Mouse (Mus musculus) brain, embryonic 14.5 days (tissue): ENCODE data around the gene Camta1. TPM values are rescaled to one million over a fixed set of nuclear protein-coding genes. Genes with fewer than 3 reads are reported as not detected.
"Not testable (repeated sequence)": the region's sequence is repeated elsewhere in the genome, so short reads cannot be mapped to it uniquely, and the experiment has no call there.

Experiments
- DNase-seq: peaks from one replicate; pipeline ENCODE4 v3.0.0-alpha.2; 2011; ENCODE audit warnings: low read depth
- CTCF ChIP-seq: fragments of 200-500 bp; IDR thresholded peaks from 2 replicates; pipeline ENCODE4 v1.5.1; 2012; ENCODE audit warnings: inconsistent platforms, mild to moderate bottlenecking, moderate library complexity, borderline replicate concordance; ENCODE audit not compliant: insufficient read depth, insufficient read length; ENCODE audit errors: extremely low read depth
- POLR2A ChIP-seq: fragments of 200-500 bp; IDR thresholded peaks from 2 replicates; pipeline ENCODE4 v1.6.1; 2012; ENCODE audit warnings: mild to moderate bottlenecking, inconsistent platforms, borderline replicate concordance; ENCODE audit not compliant: poor library complexity, insufficient read depth, insufficient read length, severe bottlenecking; ENCODE audit errors: extremely low read depth
- polyA plus RNA-seq: library from polyadenylated mRNA; depleted of rRNA; stranded (reverse); fragments of >200 nt; gene quantifications from 2 replicates; pipeline ENCODE4 v1.2.3, GENCODE M21; 2012

Gene Camta1
- polyA plus RNA-seq, 1 experiment = 92.9 TPM

GRCm38 (mm10) chr4:150882632-150883031, 979.0 kb downstream of the Camta1 start:
- DNase-seq = no peak
- no peak for TF ChIP-seq CTCF
- TF ChIP-seq POLR2A = no peak

DNA sequence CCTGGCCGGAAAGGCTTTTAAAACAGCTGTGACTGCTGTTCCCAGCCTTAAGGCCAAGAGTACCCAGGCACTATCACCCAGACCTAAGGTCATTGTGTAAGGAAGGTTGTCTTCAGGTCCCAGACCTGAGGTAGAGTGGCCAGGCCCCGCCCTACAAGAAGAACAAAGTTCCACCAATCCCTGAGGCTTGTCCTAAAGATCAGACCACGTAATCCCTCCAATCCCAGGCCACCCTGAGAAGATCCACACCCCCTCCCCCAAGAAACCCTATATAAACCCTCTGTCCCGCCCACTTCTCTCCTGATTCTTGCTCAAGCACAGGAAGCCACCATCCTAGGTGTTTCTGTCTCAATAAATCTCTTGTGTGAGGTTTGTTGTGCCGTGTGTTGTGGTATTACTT, 981.3 kb downstream of the Camta1 start:
- DNase-seq = no peak
- no peak for TF ChIP-seq CTCF
- no peak for TF ChIP-seq POLR2A

DNA sequence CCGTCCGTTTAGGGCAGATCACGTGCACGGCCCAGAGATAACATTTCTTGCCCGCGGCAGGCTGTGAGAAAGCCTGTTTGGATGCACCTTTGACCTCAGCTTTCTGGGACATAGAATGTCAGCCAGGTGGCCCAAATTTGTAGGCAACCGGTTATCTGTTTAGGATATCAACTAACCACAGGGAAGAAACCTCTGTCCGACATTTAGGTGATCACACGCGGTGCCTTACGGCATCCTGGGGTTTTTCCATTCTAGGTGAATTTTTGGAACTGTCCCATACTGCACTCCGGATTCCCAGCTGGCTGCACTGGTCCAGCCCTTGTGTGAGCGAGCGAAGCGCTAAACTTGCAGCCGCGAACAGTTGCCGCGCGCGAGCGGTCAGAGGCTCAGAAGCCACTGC, 982.0 kb downstream of the Camta1 start:
- no peak for DNase-seq
- TF ChIP-seq CTCF (no peak), POLR2A (no peak)

DNA sequence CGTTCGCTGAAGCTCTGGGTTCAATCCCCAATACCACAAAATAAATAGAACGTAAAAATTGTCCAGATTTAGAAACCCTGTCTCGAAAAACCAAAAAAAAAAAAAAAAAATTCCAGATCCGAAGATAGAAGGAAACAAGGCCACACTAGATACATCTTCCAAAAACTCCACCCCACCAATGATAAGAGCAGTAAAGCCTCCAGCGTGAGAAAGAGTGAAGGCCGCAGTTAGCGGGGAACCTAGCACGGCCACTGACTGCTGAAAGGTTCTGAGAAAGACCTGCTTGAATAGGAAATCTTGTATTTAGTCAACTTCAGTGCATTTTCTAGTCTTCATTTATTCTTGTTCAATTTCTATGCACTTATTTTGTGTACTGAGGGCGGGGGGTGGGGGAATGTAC, 986.3 kb downstream of the Camta1 start:
- no peak for DNase-seq
- TF ChIP-seq POLR2A = no peak
- no peak for TF ChIP-seq CTCF

GRCm38 (mm10) chr4:150874416-150874815, 987.3 kb downstream of the Camta1 start:
- not testable (repeated sequence) for DNase-seq

- DNase-seq = no peak
- TF ChIP-seq CTCF (no peak), POLR2A (no peak)
Measured at GRCm38 (mm10) chr4:150872681-150873080, 989.0 kb downstream of the Camta1 start.

- DNase-seq = peak; percentile 39
- TF ChIP-seq POLR2A (no peak), CTCF (no peak)
Measured at GRCm38 (mm10) chr4:150872139-150872651, 989.5 kb downstream of the Camta1 start.

GRCm38 (mm10) chr4:150871392-150872138, 990.1 kb downstream of the Camta1 start:
- peak; percentile 24 for DNase-seq

DNA sequence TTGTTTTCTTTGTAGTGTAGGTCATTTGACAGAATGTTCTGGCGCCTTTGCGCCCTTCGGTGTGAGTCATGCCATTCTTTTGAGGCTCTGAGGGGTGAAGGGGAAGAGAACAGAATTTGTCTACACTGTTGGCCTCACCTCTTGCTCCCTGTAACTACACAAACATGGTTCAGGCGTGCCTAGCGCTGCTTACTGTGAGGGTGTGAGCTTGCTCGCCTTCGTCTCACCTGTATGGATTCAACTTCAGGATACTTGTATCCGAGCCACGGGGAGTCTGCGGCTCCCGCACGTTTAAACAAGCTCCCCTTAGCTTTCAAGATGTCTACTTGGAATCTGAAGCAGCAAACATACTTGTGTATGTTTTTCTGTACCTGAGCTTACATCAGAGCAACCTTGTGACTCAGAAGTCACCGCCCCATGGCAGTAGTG, 990.7 kb downstream of the Camta1 start:
- no peak for TF ChIP-seq CTCF
- TF ChIP-seq POLR2A = no peak
- DNase-seq = no peak

More at GRCm38 (mm10) chr4:150871392-150872138, 990.1 kb downstream of the Camta1 start:
- TF ChIP-seq CTCF = no peak
- no peak for TF ChIP-seq POLR2A

DNA sequence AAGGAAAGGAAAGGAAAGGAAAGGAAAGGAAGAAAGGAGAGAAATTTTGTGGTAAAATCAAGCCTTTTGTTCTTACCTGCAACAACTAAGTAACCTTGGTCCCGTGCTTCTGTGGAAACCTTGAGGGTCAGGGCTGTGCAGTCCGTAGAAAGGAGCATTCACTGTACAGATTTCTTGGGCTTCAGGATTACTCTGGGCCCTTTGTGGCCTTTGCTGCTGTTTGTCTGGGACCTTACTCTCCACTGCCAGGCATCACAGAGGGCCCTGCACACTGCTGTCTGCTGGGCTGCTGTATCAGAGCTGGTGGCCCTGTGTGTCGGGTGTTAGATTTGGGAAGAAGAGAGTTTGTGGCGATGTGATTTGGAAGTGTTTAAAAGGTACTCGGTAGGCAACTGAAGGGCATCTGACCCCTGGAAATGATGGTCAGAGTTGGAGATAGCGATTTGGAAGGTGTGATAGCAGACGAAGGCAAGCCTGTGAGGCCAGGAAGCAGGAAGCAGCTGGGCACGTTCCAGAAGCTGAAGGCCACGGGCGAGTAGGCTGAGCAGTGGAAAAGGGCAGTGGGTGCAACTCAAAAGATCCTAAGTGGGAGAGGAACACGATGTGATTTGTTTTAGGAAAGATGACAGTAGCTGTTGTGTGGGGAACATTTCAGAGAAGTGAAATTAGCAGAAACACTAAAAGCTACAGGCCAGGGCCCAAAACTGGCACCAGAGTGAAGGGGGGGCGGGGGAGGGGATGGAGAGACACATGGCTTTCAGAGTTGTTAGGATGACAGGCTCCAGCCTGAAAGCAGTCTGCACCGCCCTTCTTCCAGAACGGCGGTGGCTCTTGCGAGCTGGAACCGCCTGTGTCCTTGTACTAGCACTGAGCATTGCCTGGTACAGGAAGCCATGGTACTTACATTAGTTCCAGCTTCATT, 992.1 kb downstream of the Camta1 start:
- TF ChIP-seq CTCF (no peak), POLR2A (no peak)
- no peak for DNase-seq

DNA sequence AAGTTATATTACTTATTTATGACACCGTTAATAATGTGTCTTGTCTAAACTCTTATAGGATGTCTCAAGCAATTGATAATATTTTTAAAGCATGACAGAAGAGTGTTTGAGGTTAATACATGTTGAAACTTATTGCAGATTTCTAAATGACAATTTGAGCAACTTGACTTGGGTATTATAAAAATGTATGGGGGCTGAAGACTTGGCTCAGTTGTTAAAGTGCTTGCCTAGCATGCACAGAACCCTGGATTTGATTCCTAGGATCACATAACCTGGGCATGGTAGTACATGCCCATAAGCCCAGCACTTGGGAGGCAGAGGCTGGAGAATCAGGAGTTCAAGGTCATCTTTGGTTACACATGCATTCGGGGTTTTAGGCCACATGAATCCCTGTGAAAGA, 992.8 kb downstream of the Camta1 start:
- no peak for DNase-seq
- TF ChIP-seq CTCF (no peak), POLR2A (no peak)
